Mouse (Mus musculus) neural tube, embryonic 13.5 days (tissue): ENCODE measurements at regions not wholly inside any gene's neighbourhood (a gene's known extent, or its start where the extent isn't known, plus 50 kb on each side); places are given as distances from the start of the nearest gene placed in this dataset.

Experiments used
- ATAC-seq: fragments of 200-750 bp; cut with Nextera tagmentation; 2 replicates; pipeline ENCODE4 v1.8.0; 2017; ENCODE audit warnings: low read depth, mild to moderate bottlenecking, moderate TSS enrichment, moderate library complexity
- H3K27ac ChIP-seq: fragments of 300-500 bp; sonication (generic); replicated peaks from 2 replicates; pipeline ENCODE4 v1.5.1; 2015; ENCODE audit warnings: moderate library complexity, mild to moderate bottlenecking, inconsistent platforms
- H3K27me3 ChIP-seq: fragments of 300-500 bp; sonication (generic); 2 replicates; pipeline ENCODE4 v1.6.1; 2015; ENCODE audit warnings: mild to moderate bottlenecking, inconsistent platforms
- H3K36me3 ChIP-seq: fragments of 300-500 bp; sonication (generic); 2 replicates; pipeline ENCODE4 v1.6.1; 2015; ENCODE audit warnings: mild to moderate bottlenecking, inconsistent platforms
- H3K4me1 ChIP-seq: fragments of 300-500 bp; sonication (generic); replicated peaks from 2 replicates; pipeline ENCODE4 v1.6.1; 2015; ENCODE audit warnings: inconsistent platforms
- H3K4me2 ChIP-seq: fragments of 300-500 bp; sonication (generic); 2 replicates; pipeline ENCODE4 v1.6.1; 2015; ENCODE audit warnings: inconsistent platforms, mild to moderate bottlenecking, moderate library complexity
- H3K4me3 ChIP-seq: fragments of 300-500 bp; sonication (generic); 2 replicates; pipeline ENCODE4 v1.5.1; 2015; ENCODE audit warnings: mild to moderate bottlenecking, inconsistent platforms
- H3K9ac ChIP-seq: fragments of 300-500 bp; sonication (generic); 2 replicates; pipeline ENCODE4 v1.6.1; 2015; ENCODE audit warnings: moderate library complexity, mild to moderate bottlenecking, inconsistent platforms
- H3K9me3 ChIP-seq: fragments of 300-500 bp; sonication (generic); 2 replicates; pipeline ENCODE4 v1.6.1; 2016; ENCODE audit warnings: inconsistent platforms
- WGBS: fragments of 180-500 bp; shearing (Covaris S2); methylation state at CpG from one replicate; pipeline ENCODE4 v1.1.7; 2015; 5-methylcytosine and 5-hydroxymethylcytosine counted together

- no peak overlapping the region for H3K4me2 ChIP-seq
- no peak overlapping the region for H3K4me3 ChIP-seq
- H3K27me3 ChIP-seq = no peaks in the 10 kb centered on the region
- no peak overlapping the region for H3K27ac ChIP-seq
- no peak overlapping the region for H3K9ac ChIP-seq
- H3K4me1 ChIP-seq = peaks cover 17% of the 10 kb centered on the region
- no peaks in the 10 kb centered on the region for H3K36me3 ChIP-seq
- no peak for ATAC-seq
- WGBS = 88% methylated on average over 3 of the region's 3 CpGs
- no peaks in the 10 kb centered on the region for H3K9me3 ChIP-seq
Measured at GRCm38 (mm10) chr11:6764186-6764585, 73.3 kb downstream of the Gm11983 start.

GRCm38 (mm10) chr11:6763001-6763400, 74.5 kb downstream of the Gm11983 start:
- H3K4me2 ChIP-seq = no peak overlapping the region
- 74% methylated on average over 4 of the region's 4 CpGs for WGBS
- H3K4me1 ChIP-seq = peaks cover 17% of the 10 kb centered on the region
- ATAC-seq = no peak
- no peak overlapping the region for H3K4me3 ChIP-seq
- H3K9me3 ChIP-seq = no peaks in the 10 kb centered on the region
- no peaks in the 10 kb centered on the region for H3K36me3 ChIP-seq
- H3K27me3 ChIP-seq = no peaks in the 10 kb centered on the region
- no peak overlapping the region for H3K27ac ChIP-seq
- H3K9ac ChIP-seq = no peak overlapping the region

GRCm38 (mm10) chr11:6761876-6762628, 75.4 kb downstream of the Gm11983 start:
- H3K4me3 ChIP-seq = no peak overlapping the region
- WGBS = 34% methylated on average over 11 of the region's 11 CpGs
- H3K27ac ChIP-seq = peak overlapping the region; percentile 50
- no peaks in the 10 kb centered on the region for H3K27me3 ChIP-seq
- no peak for ATAC-seq
- no peaks in the 10 kb centered on the region for H3K9me3 ChIP-seq
- H3K4me2 ChIP-seq = no peak overlapping the region
- H3K4me1 ChIP-seq = peaks cover 17% of the 10 kb centered on the region
- H3K36me3 ChIP-seq = no peaks in the 10 kb centered on the region
- H3K9ac ChIP-seq = no peak overlapping the region

- Histone ChIP-seq H3K4me3 (no peak overlapping the region), H3K4me1 (peaks cover 17% of the 10 kb centered on the region), H3K9ac (no peak overlapping the region), H3K36me3 (no peaks in the 10 kb centered on the region), H3K27me3 (no peaks in the 10 kb centered on the region), H3K27ac (no peak overlapping the region), H3K9me3 (no peaks in the 10 kb centered on the region), H3K4me2 (no peak overlapping the region)
- no peak for ATAC-seq
- 87% methylated on average over 4 of the region's 4 CpGs for WGBS
Measured at GRCm38 (mm10) chr11:6759578-6759977, 77.9 kb downstream of the Gm11983 start.

- 95% methylated on average over 5 of the region's 5 CpGs for WGBS
- H3K4me2 ChIP-seq = no peak overlapping the region
- H3K36me3 ChIP-seq = no peaks in the 10 kb centered on the region
- no peak overlapping the region for H3K4me3 ChIP-seq
- no peak overlapping the region for H3K9ac ChIP-seq
- ATAC-seq = no peak
- H3K4me1 ChIP-seq = no peaks in the 10 kb centered on the region
- no peaks in the 10 kb centered on the region for H3K9me3 ChIP-seq
- no peaks in the 10 kb centered on the region for H3K27me3 ChIP-seq
- H3K27ac ChIP-seq = no peak overlapping the region
Measured at GRCm38 (mm10) chr11:6739439-6739838, 81.1 kb downstream of the Ramp3 start.

GRCm38 (mm10) chr11:6738581-6738980, 80.3 kb downstream of the Ramp3 start:
- Histone ChIP-seq H3K4me1 (no peaks in the 10 kb centered on the region), H3K9me3 (no peaks in the 10 kb centered on the region), H3K27me3 (no peaks in the 10 kb centered on the region), H3K4me3 (no peak overlapping the region), H3K27ac (no peak overlapping the region), H3K9ac (no peak overlapping the region), H3K4me2 (no peak overlapping the region), H3K36me3 (no peaks in the 10 kb centered on the region)
- 83% methylated on average over 3 of the region's 3 CpGs for WGBS
- ATAC-seq = no peak

- Histone ChIP-seq H3K36me3 (no peaks in the 10 kb centered on the region), H3K4me2 (no peak overlapping the region), H3K27me3 (no peaks in the 10 kb centered on the region), H3K4me1 (no peaks in the 10 kb centered on the region), H3K4me3 (no peak overlapping the region), H3K9me3 (no peaks in the 10 kb centered on the region), H3K9ac (no peak overlapping the region), H3K27ac (no peak overlapping the region)
- WGBS = 80% methylated on average over 3 of the region's 3 CpGs
- ATAC-seq = no peak
Measured at GRCm38 (mm10) chr11:6738163-6738562, 79.8 kb downstream of the Ramp3 start.

- no peaks in the 10 kb centered on the region for H3K27me3 ChIP-seq
- H3K4me1 ChIP-seq = no peaks in the 10 kb centered on the region
- no peak overlapping the region for H3K4me2 ChIP-seq
- no peak overlapping the region for H3K4me3 ChIP-seq
- no peaks in the 10 kb centered on the region for H3K36me3 ChIP-seq
- ATAC-seq = no peak
- no peak overlapping the region for H3K9ac ChIP-seq
- WGBS = 89% methylated on average over 7 of the region's 7 CpGs
- H3K27ac ChIP-seq = no peak overlapping the region
- H3K9me3 ChIP-seq = no peaks in the 10 kb centered on the region
Measured at GRCm38 (mm10) chr11:6734746-6735430, 76.6 kb downstream of the Ramp3 start.

- Histone ChIP-seq H3K4me3 (no peak overlapping the region), H3K27me3 (no peaks in the 10 kb centered on the region), H3K27ac (no peak overlapping the region), H3K36me3 (no peaks in the 10 kb centered on the region), H3K4me1 (no peaks in the 10 kb centered on the region), H3K9me3 (no peaks in the 10 kb centered on the region), H3K9ac (no peak overlapping the region), H3K4me2 (no peak overlapping the region)
- WGBS = 70% methylated on average over 5 of the region's 5 CpGs
- ATAC-seq = no peak
Measured at GRCm38 (mm10) chr11:6731505-6731904, 73.2 kb downstream of the Ramp3 start.
